Mouse (Mus musculus) embryo, embryonic 11 days (tissue): ENCODE measurements at regions not wholly inside any gene's neighbourhood (a gene's known extent, or its start where the extent isn't known, plus 50 kb on each side); places are given as distances from the start of the nearest gene placed in this dataset.
"Not testable (repeated sequence)": the region's sequence is repeated elsewhere in the genome, so short reads cannot be mapped to it uniquely, and the experiment has no call there.

Source experiments
- DNase-seq: peaks from one replicate; pipeline ENCODE4 v3.0.0-alpha.2; 2015

DNA sequence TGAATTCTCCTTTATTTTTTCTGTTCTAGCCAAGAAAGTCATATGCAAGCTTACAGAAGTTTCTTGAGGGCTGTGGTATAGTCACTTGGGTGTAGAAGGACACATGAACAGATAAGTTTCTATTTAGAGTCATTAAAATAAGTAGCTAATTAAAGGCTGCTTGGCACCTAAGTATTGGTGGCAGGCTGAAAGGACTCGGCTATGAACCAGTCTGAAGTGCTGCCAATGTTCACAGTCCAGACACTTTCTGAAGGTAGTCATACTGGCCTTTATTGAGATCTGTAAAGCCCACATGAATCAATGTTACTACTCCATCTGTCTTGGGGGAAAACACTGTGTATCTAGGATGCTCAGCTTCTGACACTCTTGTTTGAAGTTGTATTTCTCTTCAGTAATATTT lies 269.8 kb upstream of the Mpdz start:
- no peak for DNase-seq

DNA sequence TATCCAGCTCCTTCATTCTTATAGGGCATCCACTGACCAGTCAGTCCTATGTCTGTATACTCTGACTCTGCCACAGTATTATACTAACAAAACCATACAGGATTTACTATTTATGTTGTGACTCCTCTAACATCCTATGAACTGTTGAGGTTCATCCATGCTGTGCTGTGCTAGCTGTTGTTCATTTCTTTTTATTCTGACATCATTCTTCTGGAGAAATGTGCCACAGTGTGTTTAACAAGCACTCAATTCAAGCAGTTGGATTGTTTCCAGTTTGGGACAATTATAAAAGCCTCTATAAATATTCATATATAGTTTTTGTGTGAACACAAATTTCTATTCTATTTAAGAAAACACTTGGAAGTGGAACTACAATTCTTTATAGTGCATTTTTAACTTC lies 252.6 kb upstream of the Mpdz start:
- DNase-seq, result no peak

DNA sequence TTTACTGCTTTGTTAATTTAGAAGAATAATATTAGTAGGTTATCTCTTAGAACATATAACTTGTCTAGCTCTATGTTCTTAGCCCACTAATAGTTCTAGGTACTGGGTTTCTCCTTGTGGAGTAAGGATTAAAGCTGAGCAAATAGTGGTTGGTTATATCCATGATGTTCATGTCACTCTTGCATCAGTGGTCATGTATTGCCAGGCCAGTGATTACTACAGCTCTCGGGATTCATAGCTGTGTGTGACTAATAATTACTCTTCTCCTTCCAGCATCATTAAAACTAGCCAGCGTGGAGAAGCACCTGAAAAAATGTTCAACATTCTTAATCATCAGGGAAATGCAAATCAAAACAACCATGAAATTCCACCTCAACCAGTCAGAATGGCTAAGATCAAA lies 234.6 kb upstream of the Mpdz start:
- DNase-seq, result no peak

DNA sequence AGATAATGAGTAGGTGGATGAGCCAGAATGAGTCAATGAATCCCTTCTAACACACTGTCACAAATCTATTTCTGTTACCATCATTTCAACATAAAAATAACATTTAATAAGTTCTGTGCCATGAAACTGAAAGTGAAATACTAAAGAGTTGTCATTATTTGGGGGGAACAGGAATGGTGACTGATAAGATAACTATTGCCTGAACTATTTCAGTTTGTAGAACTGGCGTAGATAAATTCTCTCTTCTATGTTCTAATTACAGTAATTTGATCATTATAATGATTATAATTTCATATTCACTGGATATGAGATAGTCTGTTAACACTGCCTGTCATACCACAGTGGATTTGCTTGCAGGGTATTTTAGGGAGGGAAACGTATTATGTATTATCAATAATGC lies 232.3 kb upstream of the Mpdz start:
- no peak for DNase-seq

DNA sequence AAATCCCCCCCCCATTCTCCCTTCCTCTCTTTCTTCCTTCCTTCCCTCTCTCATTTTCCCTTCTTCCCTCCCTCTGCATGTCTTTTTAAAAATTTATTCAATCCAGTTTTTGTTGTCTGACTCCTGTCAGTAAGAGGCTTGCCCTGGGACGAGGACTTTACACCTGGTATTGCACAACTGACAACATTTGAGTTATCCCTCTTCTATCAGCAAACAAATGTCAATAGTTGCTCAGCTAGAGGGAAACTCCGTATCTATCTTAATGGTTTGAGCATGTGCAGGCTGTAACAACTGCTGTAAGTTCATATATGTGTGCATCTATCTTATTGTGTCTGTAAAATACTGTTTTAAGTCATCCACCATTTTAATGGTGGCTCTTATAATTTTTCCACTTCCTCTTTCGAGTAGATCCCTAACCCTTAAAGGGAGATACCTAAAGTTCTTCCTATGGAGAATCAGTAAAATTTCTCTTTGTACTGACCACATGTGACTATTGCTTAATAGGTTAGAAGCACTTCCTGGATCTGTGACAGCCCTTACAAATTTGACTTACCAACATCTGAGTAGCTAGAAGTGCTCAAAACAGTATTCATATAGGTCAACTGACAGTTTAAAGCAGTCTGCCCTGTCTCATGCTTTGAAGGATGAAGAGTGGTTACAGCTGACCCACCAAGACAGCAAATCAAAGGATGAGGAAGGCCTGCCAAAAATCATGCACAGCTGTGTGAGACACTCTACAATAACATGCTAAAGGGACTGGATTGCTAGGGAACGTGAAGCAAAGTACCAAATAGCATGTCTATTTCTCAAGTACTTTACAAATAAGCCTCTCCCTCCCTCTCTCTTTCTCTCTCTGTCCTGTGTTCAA lies 231.0 kb upstream of the Mpdz start:
- DNase-seq, result no peak

DNA sequence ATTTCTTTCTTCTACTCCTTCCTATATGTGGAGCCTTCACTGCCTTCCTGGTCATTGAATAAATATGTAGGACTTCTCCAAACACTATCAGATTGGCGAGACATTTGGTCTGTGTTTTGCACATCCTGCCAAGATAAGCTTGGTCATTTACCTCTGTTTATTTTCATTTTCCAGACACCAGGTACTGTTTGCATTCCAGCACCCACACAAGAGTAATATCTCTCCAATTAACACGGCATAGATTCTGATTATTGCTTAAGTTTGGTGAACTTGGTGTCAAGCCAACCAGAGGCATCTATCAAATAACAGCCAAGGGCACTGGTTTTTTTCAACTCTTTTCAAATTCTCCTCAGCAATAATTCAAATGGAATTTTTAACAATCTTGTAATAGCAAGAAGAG lies 229.4 kb upstream of the Mpdz start:
- no peak for DNase-seq

DNA sequence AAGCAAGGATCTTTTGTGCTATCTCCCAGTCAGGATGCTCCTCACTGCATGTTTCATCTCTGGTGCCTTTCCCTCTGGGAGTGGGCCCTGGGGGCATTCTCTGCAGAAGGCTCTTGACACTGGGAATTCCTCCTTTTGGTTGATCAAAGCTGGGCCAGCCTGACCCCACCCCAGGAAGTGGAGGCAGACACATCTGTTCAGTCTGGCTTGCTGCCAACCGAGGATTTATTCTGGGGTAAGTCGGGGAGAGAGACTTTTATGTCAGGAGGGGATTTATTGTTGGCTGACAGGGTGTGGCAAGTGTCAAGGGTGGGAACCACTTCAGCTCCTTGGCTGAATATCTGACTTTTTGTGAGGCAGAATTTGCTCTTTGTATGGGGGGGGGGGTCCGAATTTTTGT lies 226.6 kb upstream of the Mpdz start:
- peak; percentile 80 for DNase-seq

DNA sequence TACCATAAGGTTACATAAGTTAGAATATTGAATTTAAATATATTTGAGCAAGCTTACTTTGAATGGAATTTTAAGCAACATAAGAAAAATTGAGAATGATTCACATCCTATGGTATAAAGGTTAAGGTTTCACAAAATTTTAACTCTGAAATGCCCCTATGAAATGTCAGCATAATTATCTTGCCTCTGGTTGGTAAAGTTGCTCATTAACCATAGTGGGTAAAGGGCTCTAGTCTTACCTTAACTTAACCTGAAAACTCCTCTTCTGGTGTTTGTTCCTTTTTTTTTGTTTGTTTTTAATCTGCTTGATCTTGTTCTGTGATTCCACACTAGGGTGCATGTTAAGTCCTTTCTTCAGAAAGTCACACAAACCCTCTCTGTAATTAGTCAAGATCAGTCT lies 218.5 kb upstream of the Mpdz start:
- DNase-seq, result no peak

DNA sequence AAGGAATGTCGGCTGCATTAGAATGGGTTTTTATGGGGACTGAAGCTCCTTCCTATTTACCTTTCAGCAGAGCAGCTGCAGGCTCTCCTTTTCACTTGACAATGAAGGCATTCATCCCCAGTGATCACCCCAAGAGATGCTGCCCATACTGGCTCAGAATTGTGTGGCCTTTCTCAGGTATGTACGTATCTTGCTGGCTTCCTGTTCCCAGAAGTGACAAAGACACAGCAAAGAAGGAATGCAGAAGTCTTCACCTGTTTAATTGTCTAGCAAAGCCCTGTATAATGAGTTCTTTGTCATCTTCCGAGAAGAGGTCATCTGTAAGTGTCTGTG lies 185.8 kb upstream of the Mpdz start:
- DNase-seq, result no peak

DNA sequence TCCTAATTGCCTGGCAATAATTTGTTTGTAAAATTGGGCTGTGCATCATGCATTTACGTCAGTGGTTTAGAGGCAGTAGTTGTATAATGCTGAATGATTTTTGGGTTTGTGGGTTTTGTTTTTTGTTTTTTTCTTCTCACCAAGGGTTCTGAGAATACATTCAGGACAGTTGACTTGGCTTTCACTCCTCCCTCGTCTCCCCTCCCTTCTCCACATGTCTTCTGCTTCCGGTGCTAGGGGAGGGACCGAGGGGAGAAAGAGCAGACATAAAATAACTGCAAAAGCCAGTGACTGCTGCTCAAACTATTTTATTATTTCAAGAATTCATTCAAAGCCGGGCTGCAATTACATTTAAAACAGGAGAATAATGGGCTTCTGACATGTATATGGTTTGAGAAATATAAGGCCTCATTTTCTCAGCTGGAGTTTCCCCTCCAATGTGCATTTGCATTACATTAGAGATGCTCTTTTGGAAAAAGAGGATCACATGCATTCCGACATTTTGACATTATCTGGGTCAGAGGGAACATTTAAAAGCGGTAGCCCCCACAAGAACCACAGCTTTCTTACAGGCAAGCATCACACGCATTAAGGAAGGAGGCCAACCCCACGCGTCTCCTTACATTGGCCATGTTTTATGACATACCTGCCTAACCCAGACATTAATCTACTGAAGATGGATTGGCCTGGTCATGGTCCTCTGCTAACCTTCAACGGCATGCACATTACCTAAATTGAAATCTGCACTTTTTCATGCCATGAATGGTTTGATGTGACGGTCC lies 185.3 kb upstream of the Mpdz start:
- peak; percentile 18 for DNase-seq

DNA sequence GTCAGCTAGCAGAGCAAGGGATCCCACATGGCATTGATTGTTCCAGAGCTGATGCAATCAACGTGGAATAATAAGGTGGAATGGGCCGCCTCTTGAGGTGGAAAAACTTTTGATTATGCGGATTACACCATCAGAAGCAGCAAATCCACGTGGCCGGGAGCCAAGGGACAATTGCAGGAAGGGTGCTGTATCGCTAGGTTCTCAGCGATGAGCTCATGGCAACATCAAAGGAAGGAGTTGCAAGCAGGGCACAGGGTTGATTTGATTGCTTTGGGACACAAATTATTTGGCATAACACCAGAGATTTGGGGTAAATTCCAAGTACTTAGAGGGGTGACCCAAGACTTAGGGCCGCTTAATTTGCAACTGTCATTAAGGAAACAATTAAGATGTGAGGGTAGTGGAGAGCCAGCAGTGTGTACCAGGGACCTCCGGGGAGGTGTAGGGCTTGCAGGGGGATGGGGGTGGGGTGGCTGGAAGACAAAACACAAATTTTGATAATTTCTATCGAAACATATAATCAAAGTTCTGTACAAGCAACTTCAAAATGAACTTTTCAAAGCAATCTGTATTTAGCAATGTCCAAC lies 182.8 kb upstream of the Mpdz start:
- DNase-seq, result peak; percentile 8

DNA sequence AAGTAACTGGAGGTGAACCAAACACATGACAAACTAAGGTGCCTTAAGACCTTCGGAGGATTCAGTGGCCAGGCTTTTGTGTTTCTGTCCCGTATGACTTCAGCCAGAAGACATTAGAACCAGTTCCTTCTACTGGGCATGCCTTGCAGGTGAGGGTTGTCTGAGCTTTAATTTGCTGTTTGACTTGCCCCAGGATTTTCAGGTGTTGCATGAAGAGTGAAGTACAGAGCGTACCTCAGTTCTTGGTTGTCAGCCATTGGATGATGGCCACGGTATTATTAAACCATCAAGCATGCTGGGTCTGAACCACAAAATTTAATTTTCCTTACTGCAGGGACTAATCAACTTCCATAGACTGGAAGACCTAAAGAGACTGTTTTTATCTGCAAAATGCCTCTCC lies 181.5 kb upstream of the Mpdz start:
- no peak for DNase-seq

DNA sequence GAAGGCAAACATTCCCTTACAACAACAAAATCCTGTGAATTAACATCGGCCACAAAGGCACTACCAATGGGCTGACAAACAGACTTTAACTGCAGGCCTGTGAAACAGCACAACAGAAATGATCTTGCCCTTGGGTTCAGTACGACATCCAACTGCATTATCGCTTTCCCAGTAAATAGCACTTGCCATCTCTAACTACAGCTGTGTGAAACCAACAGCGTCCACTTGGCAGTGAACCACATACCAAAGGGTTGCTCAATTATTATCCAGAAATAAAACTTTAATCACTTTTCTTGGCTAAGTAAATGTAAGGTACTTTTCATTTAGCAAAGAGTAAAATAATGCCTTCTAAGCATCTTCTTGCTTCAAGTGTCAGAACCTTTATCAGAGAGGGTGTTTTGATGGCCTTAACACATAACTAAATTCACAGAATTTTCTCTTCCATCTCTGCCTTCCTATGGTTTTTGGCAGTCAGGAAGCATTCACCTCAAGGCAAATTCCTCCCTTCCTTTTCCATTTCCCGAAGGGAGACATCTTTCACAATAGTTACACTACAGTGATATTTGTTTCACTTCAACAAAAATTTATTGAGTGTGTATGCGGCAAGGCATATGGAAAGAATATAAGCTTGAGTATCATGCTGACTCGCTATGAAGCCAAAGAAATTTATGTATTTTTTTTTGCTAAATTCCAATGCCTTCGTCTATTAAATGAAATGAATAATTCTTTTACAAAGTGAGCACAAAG lies 178.9 kb upstream of the Mpdz start:
- DNase-seq, result no peak

DNA sequence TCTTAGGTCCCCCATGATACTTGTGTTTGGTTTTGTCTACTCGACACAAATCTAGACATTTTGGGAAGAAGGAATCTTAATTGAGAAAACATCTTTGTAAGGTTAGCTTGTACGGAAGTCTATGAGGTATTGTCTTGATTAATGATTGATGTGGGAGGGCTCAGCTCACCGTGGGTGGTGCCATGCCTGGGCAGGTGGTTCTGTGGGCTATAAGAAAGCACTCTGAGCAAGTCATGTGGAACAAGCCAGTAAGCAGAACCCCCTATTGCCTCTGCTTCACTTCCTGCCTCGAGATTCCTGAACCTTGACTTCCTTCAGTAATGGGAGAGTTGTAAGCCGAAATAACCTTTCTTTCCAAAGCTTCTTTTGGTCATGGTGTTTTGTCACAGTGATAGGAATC lies 174.6 kb upstream of the Mpdz start:
- DNase-seq, result no peak

DNA sequence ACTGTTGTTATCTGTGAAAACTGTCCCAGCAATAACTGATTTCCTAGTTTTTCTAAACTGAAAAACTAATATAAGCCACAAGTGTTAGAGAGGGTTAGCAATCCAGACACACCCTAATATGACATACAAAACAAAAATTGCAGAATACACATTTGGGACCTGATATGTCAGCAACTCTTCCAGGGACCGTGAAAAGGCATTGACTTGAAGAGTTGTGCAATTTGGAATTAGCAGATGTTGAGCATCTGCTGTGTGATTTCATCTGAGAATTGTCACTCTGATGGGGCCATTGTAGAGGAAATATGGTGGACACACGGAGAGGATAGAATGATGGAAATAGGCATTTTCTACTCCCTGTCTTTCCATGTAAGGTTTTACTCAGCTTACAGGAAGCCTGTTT lies 168.6 kb upstream of the Mpdz start:
- DNase-seq, result no peak

DNA sequence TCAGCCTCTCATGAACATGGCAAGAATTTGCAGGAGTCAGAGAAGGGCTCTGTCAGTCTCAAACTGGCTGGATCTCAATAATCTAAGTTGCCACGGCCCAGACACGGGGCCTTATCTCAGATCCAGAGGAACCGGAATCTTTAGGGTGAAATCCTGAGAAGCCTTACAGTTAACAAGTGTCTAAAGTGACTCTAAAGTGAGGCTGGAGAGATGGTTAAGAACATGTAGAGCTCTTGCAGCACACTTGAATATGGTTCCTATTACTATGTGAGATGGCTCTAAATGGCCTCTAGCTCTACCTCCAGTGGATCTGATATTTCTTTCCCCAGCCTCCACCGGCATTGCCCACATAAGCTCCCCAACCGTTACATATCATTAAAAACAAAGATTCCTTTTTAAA lies 157.8 kb upstream of the Mpdz start:
- no peak for DNase-seq

DNA sequence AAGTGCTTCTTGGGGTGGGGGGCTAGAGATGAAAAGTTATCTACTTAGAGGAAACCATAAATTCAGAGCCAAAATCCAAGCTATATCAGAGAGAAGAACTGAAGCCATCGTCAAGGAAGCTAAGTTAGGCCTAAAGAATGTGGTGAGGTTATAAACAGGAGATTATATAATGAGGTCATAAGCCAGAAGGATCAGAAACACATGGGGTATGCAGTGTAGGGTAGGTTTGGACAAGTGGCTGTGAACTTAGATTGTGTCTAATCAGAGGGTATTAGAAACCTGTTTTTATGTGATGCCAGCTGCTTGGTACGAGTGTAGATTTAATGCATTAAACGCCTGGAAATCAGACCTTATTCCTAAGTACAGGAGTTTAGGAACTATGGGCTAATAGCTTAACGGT lies 154.8 kb upstream of the Mpdz start:
- no peak for DNase-seq

DNA sequence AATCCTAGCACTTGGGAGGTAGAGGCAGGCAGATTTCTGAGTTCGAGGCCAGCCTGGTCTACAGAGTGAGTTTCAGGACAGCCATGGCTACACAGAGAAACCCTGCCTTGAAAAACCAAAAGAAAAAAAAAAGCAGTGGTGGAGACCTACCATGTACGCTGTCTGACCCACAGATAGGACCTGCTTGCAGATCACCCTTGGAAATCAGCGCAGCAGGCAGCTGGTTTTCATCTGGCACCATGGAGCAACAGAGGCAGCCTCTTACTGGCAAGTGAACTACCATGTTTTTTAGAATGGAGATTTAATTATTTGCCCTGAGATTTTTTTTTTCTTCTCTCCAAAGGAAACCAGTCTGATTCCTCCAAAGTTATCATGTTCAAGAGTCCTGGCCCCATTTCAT lies 150.8 kb upstream of the Mpdz start:
- not testable (repeated sequence) for DNase-seq

DNA sequence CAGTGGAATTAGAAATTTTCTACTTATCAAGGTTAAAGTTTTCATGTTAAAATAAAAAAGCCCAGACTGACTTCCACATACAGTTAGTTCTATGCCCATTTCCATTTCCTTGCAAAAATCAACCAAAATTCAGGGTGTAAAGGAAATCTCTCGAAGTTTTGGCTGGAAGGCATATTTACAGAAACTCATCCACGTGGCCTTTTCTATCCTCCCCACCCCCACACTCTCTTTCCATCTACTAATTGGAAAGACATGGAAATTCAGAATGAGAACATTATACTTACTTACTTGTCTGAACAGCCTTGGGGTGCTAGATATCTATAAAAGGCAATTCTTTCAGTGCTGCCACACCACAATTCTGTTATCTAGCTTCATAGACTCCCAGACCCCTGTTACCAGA lies 139.9 kb upstream of the Mpdz start:
- no peak for DNase-seq

DNA sequence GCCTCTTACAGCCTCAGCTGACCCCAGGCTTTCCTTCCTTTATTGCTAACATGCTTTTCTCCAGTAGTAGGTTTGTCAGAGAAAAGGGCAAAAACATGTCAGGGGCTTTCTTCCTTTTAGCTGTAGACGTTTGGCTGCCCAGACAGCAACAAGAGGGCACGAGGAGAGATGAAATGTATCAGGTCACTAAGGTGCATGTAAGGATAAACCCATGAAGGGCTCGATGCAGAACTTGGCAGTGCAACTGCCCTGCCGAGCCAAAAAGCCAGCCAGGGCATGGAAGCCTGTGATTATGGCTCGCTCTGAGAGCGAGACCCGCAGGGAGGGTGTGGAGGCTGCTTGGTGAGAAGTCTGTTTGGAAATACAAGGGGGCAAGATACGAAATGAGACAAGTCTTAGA lies 137.9 kb upstream of the Mpdz start:
- no peak for DNase-seq

DNA sequence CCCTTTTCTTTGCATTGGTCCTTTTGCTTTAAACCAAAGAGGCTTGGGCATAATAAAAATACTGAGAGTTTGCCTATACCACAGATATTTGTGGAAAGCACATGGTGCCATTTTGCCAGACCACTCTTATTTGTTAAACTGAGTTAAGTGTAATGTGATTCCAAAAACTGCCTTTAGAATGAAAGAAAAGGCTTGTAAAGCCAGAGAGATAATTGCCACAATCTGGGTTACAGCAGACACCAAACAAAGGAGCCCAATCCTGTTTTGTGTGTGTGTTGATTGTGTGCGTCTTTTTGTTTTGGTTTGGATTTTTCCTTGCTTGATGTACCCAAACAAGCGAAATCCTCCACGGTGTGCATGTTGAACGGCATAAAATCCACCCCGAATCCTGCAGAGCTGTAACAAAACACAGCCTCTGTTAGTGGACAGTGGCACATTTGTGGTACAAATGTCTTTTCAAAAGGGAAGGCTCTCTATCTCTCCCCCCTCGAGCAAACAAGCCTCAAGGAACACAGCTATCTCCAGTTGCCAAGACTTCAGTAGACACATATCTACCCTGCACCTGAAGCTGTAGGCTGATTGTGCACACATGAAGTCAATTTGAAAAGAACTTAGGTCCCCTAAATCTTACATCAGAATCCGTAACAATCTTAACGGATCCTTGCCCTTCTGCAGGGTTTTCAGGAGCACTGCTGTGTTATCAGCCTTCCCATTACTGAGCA lies 136.9 kb upstream of the Mpdz start:
- no peak for DNase-seq

DNA sequence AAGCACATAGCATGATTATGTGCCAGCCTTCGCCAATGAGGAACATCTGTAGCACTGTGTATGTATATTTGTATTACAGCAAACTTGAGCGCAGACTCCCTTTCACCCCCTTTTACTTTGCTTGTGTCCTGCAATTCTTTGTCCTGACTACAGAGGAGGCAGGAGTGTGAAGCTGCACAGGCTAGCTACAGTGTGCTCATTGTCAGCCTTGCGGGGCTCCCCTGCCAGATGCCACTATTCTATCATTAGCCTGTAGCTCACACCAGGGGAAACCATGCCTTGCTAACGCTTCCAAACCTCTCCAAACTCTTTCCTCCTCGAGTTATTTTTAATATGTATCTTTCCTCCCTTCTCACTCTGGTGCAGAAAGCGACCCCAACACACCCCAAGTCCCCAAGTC lies 136.4 kb upstream of the Mpdz start:
- DNase-seq, result peak; percentile 68

DNA sequence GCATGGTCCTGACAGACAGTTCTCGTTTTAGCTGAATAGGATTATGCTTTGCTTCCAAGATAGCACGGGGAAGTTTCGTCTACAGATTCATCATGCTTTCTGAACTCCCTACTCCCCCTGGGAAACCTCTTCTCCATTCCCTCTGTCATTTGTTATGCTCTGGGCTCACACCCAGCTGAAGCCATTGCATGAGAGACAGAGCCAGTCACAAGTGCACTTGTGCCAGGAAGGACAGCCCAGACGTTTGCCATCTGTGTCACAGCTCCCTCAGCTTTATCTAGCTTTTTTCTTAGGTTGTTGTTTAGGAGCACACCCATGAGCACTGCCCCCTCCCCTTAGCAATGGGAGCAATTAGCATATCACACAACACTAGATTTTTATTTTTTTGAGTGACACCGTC lies 131.2 kb upstream of the Mpdz start:
- DNase-seq, result no peak
